Mouse (Mus musculus): Measurements from ENCODE around the gene Gm42674. TPM values are rescaled to one million over a fixed set of nuclear protein-coding genes. Genes with fewer than 3 reads are reported as not detected.

Gm42674 gene
- polyA plus RNA-seq, 1 experiment from 2014 or later: not detected

GRCm38 (mm10) chr3:90603623-90604022 lies 1.9 kb downstream of the Gm42674 start, which contains the start of gene S100a4:
Gene S100a4, plus strand, starts transcription at chr3:90603771.
- DNase-seq (ENCODE audit: low spot score) (no peak), ATAC-seq (replicated peaks; ENCODE audit: low FRiP score) (no peak)
- no peaks in the 10 kb centered on the region for H3K9me3 ChIP-seq (ENCODE audit: control insufficient read depth, low read length)
- H3K4me1 ChIP-seq (replicated peaks; ENCODE audit: control insufficient read depth, insufficient read depth, low read length): no peaks in the 10 kb centered on the region; the same call in 1 of the 2 replicates
- H3K27me3 ChIP-seq (ENCODE audit: control insufficient read depth, insufficient read depth, low read length): no peaks in the 10 kb centered on the region
- H3K36me3 ChIP-seq (ENCODE audit: control insufficient read depth, insufficient read depth, low read length): no peaks in the 10 kb centered on the region
- no peak within 1 kb of the TSS for H3K4me3 ChIP-seq (ENCODE audit: low read depth, low read length)
- H3K27ac ChIP-seq (ENCODE audit: low read depth, low read length): no peak within 1 kb of the TSS
- H3K4me2 ChIP-seq (ENCODE audit: low read depth, low read length, severe bottlenecking): no peak within 1 kb of the TSS
- WGBS: 70% methylated on average over 3 of the region's 3 CpGs
- no peak within 1 kb of the TSS for H3K9ac ChIP-seq (ENCODE audit: low read length)

- no peaks in the 10 kb centered on the region for H3K27me3 ChIP-seq (ENCODE audit: control insufficient read depth, insufficient read depth, low read length)
- H3K4me3 ChIP-seq (ENCODE audit: low read depth, low read length): no peak overlapping the region
Measured at GRCm38 (mm10) chr3:90604416-90604815, 2.7 kb downstream of the Gm42674 start.

GRCm38 (mm10) chr3:90605049-90605448 lies 3.3 kb downstream of the Gm42674 start:
- DNase-seq (ENCODE audit: low spot score) (no peak), ATAC-seq (replicated peaks; ENCODE audit: low FRiP score) (no peak)
- Histone ChIP-seq H3K4me2 (ENCODE audit: low read depth, low read length, severe bottlenecking) (no peak overlapping the region), H3K4me3 (ENCODE audit: low read depth, low read length) (no peak overlapping the region), H3K36me3 (ENCODE audit: control insufficient read depth, insufficient read depth, low read length) (no peaks in the 10 kb centered on the region), H3K27ac (ENCODE audit: low read depth, low read length) (no peak overlapping the region), H3K9me3 (ENCODE audit: control insufficient read depth, low read length) (no peaks in the 10 kb centered on the region), H3K9ac (ENCODE audit: low read length) (no peak overlapping the region), H3K27me3 (ENCODE audit: control insufficient read depth, insufficient read depth, low read length) (no peaks in the 10 kb centered on the region), H3K4me1 (replicated peaks; ENCODE audit: control insufficient read depth, insufficient read depth, low read length) (no peaks in the 10 kb centered on the region; the same call in 1 of the 2 replicates)
- WGBS: 77% methylated on average over 3 of the region's 3 CpGs

More at GRCm38 (mm10) chr3:90604416-90604815, 2.7 kb downstream of the Gm42674 start:
- no peak overlapping the region for H3K9ac ChIP-seq (ENCODE audit: low read length)
- ATAC-seq (replicated peaks; ENCODE audit: low FRiP score): peak; percentile 56; the same call in 1 of the 2 replicates
- H3K9me3 ChIP-seq (ENCODE audit: control insufficient read depth, low read length): no peaks in the 10 kb centered on the region
- DNase-seq (ENCODE audit: low spot score): no peak
- H3K27ac ChIP-seq (ENCODE audit: low read depth, low read length): no peak overlapping the region
- H3K4me1 ChIP-seq (replicated peaks; ENCODE audit: control insufficient read depth, insufficient read depth, low read length): no peaks in the 10 kb centered on the region; the same call in 1 of the 2 replicates
- WGBS: 73% methylated on average over 4 of the region's 4 CpGs
- no peaks in the 10 kb centered on the region for H3K36me3 ChIP-seq (ENCODE audit: control insufficient read depth, insufficient read depth, low read length)
- H3K4me2 ChIP-seq (ENCODE audit: low read depth, low read length, severe bottlenecking): no peak overlapping the region

GRCm38 (mm10) chr3:90605736-90606135 lies 4.0 kb downstream of the Gm42674 start:
- ATAC-seq (replicated peaks; ENCODE audit: low FRiP score): no peak

GRCm38 (mm10) chr3:90606185-90606584 lies 4.5 kb downstream of the Gm42674 start:
- Histone ChIP-seq H3K27ac (ENCODE audit: low read depth, low read length) (no peak overlapping the region), H3K9ac (ENCODE audit: low read length) (no peak overlapping the region)
- WGBS: 78% methylated on average over 6 of the region's 6 CpGs

More at GRCm38 (mm10) chr3:90605736-90606135, 4.0 kb downstream of the Gm42674 start:
- no peak overlapping the region for H3K4me3 ChIP-seq (ENCODE audit: low read depth, low read length)
- no peaks in the 10 kb centered on the region for H3K9me3 ChIP-seq (ENCODE audit: control insufficient read depth, low read length)
- no peaks in the 10 kb centered on the region for H3K36me3 ChIP-seq (ENCODE audit: control insufficient read depth, insufficient read depth, low read length)
- H3K27me3 ChIP-seq (ENCODE audit: control insufficient read depth, insufficient read depth, low read length): no peaks in the 10 kb centered on the region
- 84% methylated on average over 2 of the region's 2 CpGs for WGBS
- no peak overlapping the region for H3K27ac ChIP-seq (ENCODE audit: low read depth, low read length)
- H3K4me2 ChIP-seq (ENCODE audit: low read depth, low read length, severe bottlenecking): no peak overlapping the region
- H3K9ac ChIP-seq (ENCODE audit: low read length): no peak overlapping the region
- no peaks in the 10 kb centered on the region; the same call in 1 of the 2 replicates for H3K4me1 ChIP-seq (replicated peaks; ENCODE audit: control insufficient read depth, insufficient read depth, low read length)
- no peak for DNase-seq (ENCODE audit: low spot score)

GRCm38 (mm10) chr3:90607361-90607760 lies 5.7 kb downstream of the Gm42674 start:
- H3K27ac ChIP-seq (ENCODE audit: low read depth, low read length): no peak overlapping the region
- 92% methylated on average over 3 of the region's 3 CpGs for WGBS
- no peak for ATAC-seq (replicated peaks; ENCODE audit: low FRiP score)
- H3K36me3 ChIP-seq (ENCODE audit: control insufficient read depth, insufficient read depth, low read length): no peaks in the 10 kb centered on the region
- DNase-seq (ENCODE audit: low spot score): no peak
- no peaks in the 10 kb centered on the region for H3K27me3 ChIP-seq (ENCODE audit: control insufficient read depth, insufficient read depth, low read length)
- no peak overlapping the region for H3K4me3 ChIP-seq (ENCODE audit: low read depth, low read length)
- no peaks in the 10 kb centered on the region for H3K9me3 ChIP-seq (ENCODE audit: control insufficient read depth, low read length)
- H3K4me2 ChIP-seq (ENCODE audit: low read depth, low read length, severe bottlenecking): no peak overlapping the region
- no peak overlapping the region for H3K9ac ChIP-seq (ENCODE audit: low read length)
- no peaks in the 10 kb centered on the region; the same call in 1 of the 2 replicates for H3K4me1 ChIP-seq (replicated peaks; ENCODE audit: control insufficient read depth, insufficient read depth, low read length)

More at GRCm38 (mm10) chr3:90606185-90606584, 4.5 kb downstream of the Gm42674 start:
- Histone ChIP-seq H3K36me3 (ENCODE audit: control insufficient read depth, insufficient read depth, low read length) (no peaks in the 10 kb centered on the region), H3K27me3 (ENCODE audit: control insufficient read depth, insufficient read depth, low read length) (no peaks in the 10 kb centered on the region), H3K9me3 (ENCODE audit: control insufficient read depth, low read length) (no peaks in the 10 kb centered on the region), H3K4me2 (ENCODE audit: low read depth, low read length, severe bottlenecking) (no peak overlapping the region), H3K4me1 (replicated peaks; ENCODE audit: control insufficient read depth, insufficient read depth, low read length) (no peaks in the 10 kb centered on the region; the same call in 1 of the 2 replicates), H3K4me3 (ENCODE audit: low read depth, low read length) (no peak overlapping the region)
- no peak for DNase-seq (ENCODE audit: low spot score)
- ATAC-seq (replicated peaks; ENCODE audit: low FRiP score): no peak

- no peaks in the 10 kb centered on the region for H3K9me3 ChIP-seq (ENCODE audit: control insufficient read depth, low read length)
- ATAC-seq (replicated peaks; ENCODE audit: low FRiP score) (no peak), DNase-seq (ENCODE audit: low spot score) (no peak)
- H3K4me2 ChIP-seq (ENCODE audit: low read depth, low read length, severe bottlenecking): no peak within 1 kb of the TSS
- H3K27ac ChIP-seq (ENCODE audit: low read depth, low read length): no peak within 1 kb of the TSS
- no peaks in the 10 kb centered on the region for H3K27me3 ChIP-seq (ENCODE audit: control insufficient read depth, insufficient read depth, low read length)
- peaks cover 5% of the 10 kb centered on the region; the same call in 1 of the 2 replicates for H3K4me1 ChIP-seq (replicated peaks; ENCODE audit: control insufficient read depth, insufficient read depth, low read length)
- H3K9ac ChIP-seq (ENCODE audit: low read length): no peak within 1 kb of the TSS
- WGBS: 66% methylated on average over 3 of the region's 3 CpGs
- no peak within 1 kb of the TSS for H3K4me3 ChIP-seq (ENCODE audit: low read depth, low read length)
- no peaks in the 10 kb centered on the region for H3K36me3 ChIP-seq (ENCODE audit: control insufficient read depth, insufficient read depth, low read length)
Measured at GRCm38 (mm10) chr3:90608223-90608622, 6.5 kb downstream of the Gm42674 start, which contains the start of gene S100a5. Gene S100a5, plus strand, starts transcription at chr3:90608523.

- Histone ChIP-seq H3K4me1 (replicated peaks; ENCODE audit: control insufficient read depth, insufficient read depth, low read length) (peaks cover 5% of the 10 kb centered on the region; the same call in 1 of the 2 replicates), H3K9me3 (ENCODE audit: control insufficient read depth, low read length) (no peaks in the 10 kb centered on the region), H3K27ac (ENCODE audit: low read depth, low read length) (no peak overlapping the region), H3K27me3 (ENCODE audit: control insufficient read depth, insufficient read depth, low read length) (no peaks in the 10 kb centered on the region; the same call in 1 of the 2 replicates), H3K36me3 (ENCODE audit: control insufficient read depth, insufficient read depth, low read length) (no peaks in the 10 kb centered on the region), H3K4me2 (ENCODE audit: low read depth, low read length, severe bottlenecking) (no peak overlapping the region), H3K9ac (ENCODE audit: low read length) (no peak overlapping the region), H3K4me3 (ENCODE audit: low read depth, low read length) (no peak overlapping the region)
- DNase-seq (ENCODE audit: low spot score) (no peak), ATAC-seq (replicated peaks; ENCODE audit: low FRiP score) (no peak)
Measured at GRCm38 (mm10) chr3:90609102-90609501, 7.4 kb downstream of the Gm42674 start.

- Histone ChIP-seq H3K27ac (ENCODE audit: low read depth, low read length) (no peak overlapping the region), H3K9me3 (ENCODE audit: control insufficient read depth, low read length) (no peaks in the 10 kb centered on the region), H3K9ac (ENCODE audit: low read length) (no peak overlapping the region), H3K27me3 (ENCODE audit: control insufficient read depth, insufficient read depth, low read length) (no peaks in the 10 kb centered on the region; the same call in 1 of the 2 replicates), H3K4me1 (replicated peaks; ENCODE audit: control insufficient read depth, insufficient read depth, low read length) (peaks cover 5% of the 10 kb centered on the region; the same call in 1 of the 2 replicates), H3K36me3 (ENCODE audit: control insufficient read depth, insufficient read depth, low read length) (no peaks in the 10 kb centered on the region), H3K4me2 (ENCODE audit: low read depth, low read length, severe bottlenecking) (no peak overlapping the region), H3K4me3 (ENCODE audit: low read depth, low read length) (no peak overlapping the region)
- WGBS: 84% methylated on average over 3 of the region's 3 CpGs
- ATAC-seq (replicated peaks; ENCODE audit: low FRiP score) (no peak), DNase-seq (ENCODE audit: low spot score) (no peak)
Measured at GRCm38 (mm10) chr3:90611494-90611893, 9.8 kb downstream of the Gm42674 start.

Measured in forebrain, embryonic 11.5 days (tissue).